Mouse (Mus musculus): ENCODE measurements around the gene Rnf11. TPM values are rescaled to one million over a fixed set of nuclear protein-coding genes. Genes with fewer than 3 reads are reported as not detected.

Rnf11 gene
- polyA plus RNA-seq, 1 experiment = 32.8 TPM

- Histone ChIP-seq H3K4me3 (replicated peaks; ENCODE audit: control insufficient read depth, low read depth, low read length) (no peak overlapping the region), H3K4me1 (ENCODE audit: control insufficient read depth, insufficient read depth, low read length) (no peaks in the 10 kb centered on the region), H3K27ac (ENCODE audit: control insufficient read depth, insufficient read depth, low read depth, low read length, poor library complexity) (no peak overlapping the region)
- TF ChIP-seq POLR2A (IDR thresholded peaks at IDR 0.05; ENCODE audit: borderline replicate concordance, control insufficient read depth, low read depth, low read length) = no peak
- no peak for TF ChIP-seq CTCF (IDR thresholded peaks at IDR 0.05; ENCODE audit: control insufficient read depth, insufficient read depth, low read length)
- WGBS = 77% methylated on average over 6 of the region's 6 CpGs
Observed at GRCm38 (mm10) chr4:109433641-109434040, 50.9 kb downstream of the Rnf11 start.

DNA sequence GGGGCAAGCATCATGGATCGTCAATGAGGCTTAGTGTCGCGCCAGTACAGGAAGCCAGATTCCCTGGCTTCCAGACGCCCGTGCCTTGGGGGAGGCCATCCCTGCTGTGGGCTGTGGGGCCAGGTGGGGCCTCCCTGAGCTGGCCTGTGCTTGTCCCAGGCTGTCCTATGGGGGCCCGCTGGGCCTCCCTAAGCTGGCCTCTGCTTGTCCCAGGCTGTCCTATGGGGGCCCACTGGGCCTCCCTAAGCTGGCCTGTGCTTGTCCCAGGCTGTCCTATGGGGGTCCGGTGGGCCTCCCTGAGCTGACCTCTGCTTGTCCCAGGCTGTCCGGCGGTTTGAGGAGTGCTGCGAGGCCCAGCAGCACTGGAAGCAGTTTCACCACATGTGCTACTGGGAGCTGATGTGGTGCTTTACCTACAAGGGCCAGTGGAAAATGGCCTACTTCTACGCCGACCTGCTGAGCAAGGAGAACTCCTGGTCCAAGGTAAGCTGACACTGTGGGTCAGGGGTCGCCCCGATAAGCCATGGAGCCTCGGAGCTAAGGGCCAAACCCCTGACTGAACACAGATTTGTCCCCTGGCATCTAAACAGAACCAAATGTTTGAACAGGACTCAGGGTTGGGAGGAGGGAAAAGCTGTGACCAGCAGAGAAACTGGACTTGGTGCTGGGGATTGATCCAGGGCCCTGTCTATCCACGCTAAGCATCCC lies 51.7 kb downstream of the Rnf11 start:
- TF ChIP-seq POLR2A (IDR thresholded peaks at IDR 0.05; ENCODE audit: borderline replicate concordance, control insufficient read depth, low read depth, low read length) (no peak), CTCF (IDR thresholded peaks at IDR 0.05; ENCODE audit: control insufficient read depth, insufficient read depth, low read length) (no peak)
- Histone ChIP-seq H3K27ac (ENCODE audit: control insufficient read depth, insufficient read depth, low read depth, low read length, poor library complexity) (no peak overlapping the region), H3K4me3 (replicated peaks; ENCODE audit: control insufficient read depth, low read depth, low read length) (no peak overlapping the region), H3K4me1 (ENCODE audit: control insufficient read depth, insufficient read depth, low read length) (no peaks in the 10 kb centered on the region)
- WGBS = 88% methylated on average over 16 of the region's 16 CpGs

DNA sequence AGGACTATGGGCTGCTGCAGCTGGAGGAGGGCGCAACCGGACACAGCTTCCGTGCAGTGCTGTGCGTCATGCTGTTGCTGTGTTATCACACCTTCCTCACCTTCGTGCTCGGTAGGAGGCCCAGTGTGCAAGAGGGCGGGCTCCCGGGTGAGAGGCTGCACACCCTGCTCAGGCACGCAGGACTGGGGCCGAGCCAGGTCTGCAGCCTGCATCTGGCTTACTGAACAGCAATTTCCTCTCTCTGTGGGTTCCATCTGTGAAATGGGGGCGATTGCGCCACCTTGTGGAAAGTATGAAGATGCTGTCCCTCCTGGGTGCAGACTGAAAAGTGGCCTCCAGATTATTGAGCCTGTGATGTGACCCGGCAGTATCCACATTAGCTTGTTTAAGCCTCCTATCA lies 53.7 kb downstream of the Rnf11 start:
- WGBS = 31% methylated on average over 13 of the region's 13 CpGs
- H3K27ac ChIP-seq (ENCODE audit: control insufficient read depth, insufficient read depth, low read depth, low read length, poor library complexity) = no peak overlapping the region
- H3K4me3 ChIP-seq (replicated peaks; ENCODE audit: control insufficient read depth, low read depth, low read length) = no peak overlapping the region
- H3K4me1 ChIP-seq (ENCODE audit: control insufficient read depth, insufficient read depth, low read length) = no peaks in the 10 kb centered on the region
- TF ChIP-seq CTCF (IDR thresholded peaks at IDR 0.05; ENCODE audit: control insufficient read depth, insufficient read depth, low read length) = peak; percentile 81
- no peak for TF ChIP-seq POLR2A (IDR thresholded peaks at IDR 0.05; ENCODE audit: borderline replicate concordance, control insufficient read depth, low read depth, low read length)

- H3K4me1 ChIP-seq (ENCODE audit: control insufficient read depth, insufficient read depth, low read length) = no peaks in the 10 kb centered on the region
Observed at GRCm38 (mm10) chr4:109430250-109430649, 54.3 kb downstream of the Rnf11 start.

GRCm38 (mm10) chr4:109427058-109427457 lies 57.5 kb downstream of the Rnf11 start:
- Histone ChIP-seq H3K27ac (ENCODE audit: control insufficient read depth, insufficient read depth, low read depth, low read length, poor library complexity) (no peak overlapping the region), H3K4me3 (replicated peaks; ENCODE audit: control insufficient read depth, low read depth, low read length) (no peak overlapping the region), H3K4me1 (ENCODE audit: control insufficient read depth, insufficient read depth, low read length) (no peaks in the 10 kb centered on the region)
- TF ChIP-seq CTCF (IDR thresholded peaks at IDR 0.05; ENCODE audit: control insufficient read depth, insufficient read depth, low read length) (no peak), POLR2A (IDR thresholded peaks at IDR 0.05; ENCODE audit: borderline replicate concordance, control insufficient read depth, low read depth, low read length) (no peak)
- WGBS = 37% methylated on average over 1 of the region's 1 CpGs

More at GRCm38 (mm10) chr4:109430250-109430649, 54.3 kb downstream of the Rnf11 start:
- TF ChIP-seq CTCF (IDR thresholded peaks at IDR 0.05; ENCODE audit: control insufficient read depth, insufficient read depth, low read length) (no peak), POLR2A (IDR thresholded peaks at IDR 0.05; ENCODE audit: borderline replicate concordance, control insufficient read depth, low read depth, low read length) (no peak)
- 69% methylated on average over 7 of the region's 7 CpGs for WGBS
- H3K4me3 ChIP-seq (replicated peaks; ENCODE audit: control insufficient read depth, low read depth, low read length) = no peak overlapping the region
- no peak overlapping the region for H3K27ac ChIP-seq (ENCODE audit: control insufficient read depth, insufficient read depth, low read depth, low read length, poor library complexity)

- H3K27ac ChIP-seq (ENCODE audit: control insufficient read depth, insufficient read depth, low read depth, low read length, poor library complexity) = no peak overlapping the region
- H3K4me3 ChIP-seq (replicated peaks; ENCODE audit: control insufficient read depth, low read depth, low read length) = no peak overlapping the region
- WGBS = 76% methylated on average over 2 of the region's 2 CpGs
- H3K4me1 ChIP-seq (ENCODE audit: control insufficient read depth, insufficient read depth, low read length) = no peaks in the 10 kb centered on the region
- no peak for TF ChIP-seq POLR2A (IDR thresholded peaks at IDR 0.05; ENCODE audit: borderline replicate concordance, control insufficient read depth, low read depth, low read length)
- no peak for TF ChIP-seq CTCF (IDR thresholded peaks at IDR 0.05; ENCODE audit: control insufficient read depth, insufficient read depth, low read length)
Observed at GRCm38 (mm10) chr4:109423438-109423837, 61.1 kb downstream of the Rnf11 start.

GRCm38 (mm10) chr4:109422436-109422835 lies 62.1 kb downstream of the Rnf11 start:
- Histone ChIP-seq H3K4me3 (replicated peaks; ENCODE audit: control insufficient read depth, low read depth, low read length) (no peak overlapping the region), H3K27ac (ENCODE audit: control insufficient read depth, insufficient read depth, low read depth, low read length, poor library complexity) (no peak overlapping the region), H3K4me1 (ENCODE audit: control insufficient read depth, insufficient read depth, low read length) (no peaks in the 10 kb centered on the region)
- 84% methylated on average over 6 of the region's 6 CpGs for WGBS
- no peak for TF ChIP-seq CTCF (IDR thresholded peaks at IDR 0.05; ENCODE audit: control insufficient read depth, insufficient read depth, low read length)
- TF ChIP-seq POLR2A (IDR thresholded peaks at IDR 0.05; ENCODE audit: borderline replicate concordance, control insufficient read depth, low read depth, low read length) = no peak

DNA sequence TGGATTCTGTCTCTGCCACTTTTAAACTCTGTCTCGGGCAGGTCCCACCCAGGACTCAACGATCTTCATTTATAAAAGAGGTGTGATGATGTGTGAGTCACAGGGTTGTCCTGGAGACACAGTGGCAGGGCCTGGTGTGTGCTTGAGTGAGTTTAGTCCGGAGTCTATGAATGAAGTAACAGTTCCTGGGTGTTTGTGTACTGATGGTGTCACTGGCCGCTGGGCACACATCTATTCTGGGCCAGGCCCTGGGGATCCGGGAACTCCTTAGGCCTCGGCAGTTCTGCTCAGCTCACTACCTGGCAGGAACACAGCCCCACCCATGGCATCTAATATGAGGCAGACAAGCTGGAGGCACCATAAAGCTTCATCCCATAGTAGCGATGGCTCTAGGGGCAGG lies 62.9 kb downstream of the Rnf11 start:
- H3K4me3 ChIP-seq (replicated peaks; ENCODE audit: control insufficient read depth, low read depth, low read length) = no peak overlapping the region
- no peaks in the 10 kb centered on the region for H3K4me1 ChIP-seq (ENCODE audit: control insufficient read depth, insufficient read depth, low read length)
- no peak for TF ChIP-seq CTCF (IDR thresholded peaks at IDR 0.05; ENCODE audit: control insufficient read depth, insufficient read depth, low read length)
- TF ChIP-seq POLR2A (IDR thresholded peaks at IDR 0.05; ENCODE audit: borderline replicate concordance, control insufficient read depth, low read depth, low read length) = no peak
- 87% methylated on average over 7 of the region's 7 CpGs for WGBS
- H3K27ac ChIP-seq (ENCODE audit: control insufficient read depth, insufficient read depth, low read depth, low read length, poor library complexity) = no peak overlapping the region
